Mouse (Mus musculus) testis, adult 2 months (tissue): Measurements from ENCODE around the gene Rad54l. TPM values are rescaled to one million over a fixed set of nuclear protein-coding genes. Genes with fewer than 3 reads are reported as not detected.

Source experiments
- H3K27ac ChIP-seq: fragments of 200-500 bp; 2 replicates; pipeline ENCODE4 v1.5.1; 2012; ENCODE audit warnings: low read depth, low read length; ENCODE audit not compliant: control insufficient read depth, insufficient read depth
- H3K27me3 ChIP-seq: fragments of 200-500 bp; 2 replicates; pipeline ENCODE4 v1.6.1; 2012; ENCODE audit warnings: mild to moderate bottlenecking, low read length, moderate library complexity; ENCODE audit not compliant: control insufficient read depth, insufficient read depth
- H3K36me3 ChIP-seq: fragments of 200-500 bp; 2 replicates; pipeline ENCODE4 v1.6.1; 2012; ENCODE audit warnings: mild to moderate bottlenecking, low read length; ENCODE audit not compliant: control insufficient read depth, insufficient read depth
- H3K4me1 ChIP-seq: fragments of 200-500 bp; 2 replicates; pipeline ENCODE4 v1.6.1; 2012; ENCODE audit warnings: low read length; ENCODE audit not compliant: control insufficient read depth, insufficient read depth
- H3K4me3 ChIP-seq: fragments of 200-500 bp; 2 replicates; pipeline ENCODE4 v1.5.1; 2012; ENCODE audit warnings: low read depth, mild to moderate bottlenecking, low read length, moderate library complexity, mixed read lengths; ENCODE audit not compliant: control insufficient read depth
- CTCF ChIP-seq: fragments of 200-500 bp; IDR thresholded peaks from 2 replicates; pipeline ENCODE4 v1.5.1; 2012; ENCODE audit warnings: low read depth, mild to moderate bottlenecking, inconsistent platforms, low read length, moderate library complexity; ENCODE audit not compliant: control insufficient read depth, insufficient read depth, insufficient replicate concordance
- POLR2A ChIP-seq: fragments of 200-500 bp; IDR thresholded peaks from 2 replicates; pipeline ENCODE4 v1.6.1; 2012; ENCODE audit warnings: low read depth, mild to moderate bottlenecking, inconsistent platforms, low read length, moderate library complexity; ENCODE audit not compliant: control insufficient read depth
- polyA plus RNA-seq: library from polyadenylated mRNA; depleted of rRNA; stranded (reverse); fragments of >200 nt; gene quantifications from 2 replicates; pipeline ENCODE4 v1.2.3, GENCODE M21; 2012

The Rad54l gene
- polyA plus RNA-seq, 1 experiment: 6.0 TPM

DNA sequence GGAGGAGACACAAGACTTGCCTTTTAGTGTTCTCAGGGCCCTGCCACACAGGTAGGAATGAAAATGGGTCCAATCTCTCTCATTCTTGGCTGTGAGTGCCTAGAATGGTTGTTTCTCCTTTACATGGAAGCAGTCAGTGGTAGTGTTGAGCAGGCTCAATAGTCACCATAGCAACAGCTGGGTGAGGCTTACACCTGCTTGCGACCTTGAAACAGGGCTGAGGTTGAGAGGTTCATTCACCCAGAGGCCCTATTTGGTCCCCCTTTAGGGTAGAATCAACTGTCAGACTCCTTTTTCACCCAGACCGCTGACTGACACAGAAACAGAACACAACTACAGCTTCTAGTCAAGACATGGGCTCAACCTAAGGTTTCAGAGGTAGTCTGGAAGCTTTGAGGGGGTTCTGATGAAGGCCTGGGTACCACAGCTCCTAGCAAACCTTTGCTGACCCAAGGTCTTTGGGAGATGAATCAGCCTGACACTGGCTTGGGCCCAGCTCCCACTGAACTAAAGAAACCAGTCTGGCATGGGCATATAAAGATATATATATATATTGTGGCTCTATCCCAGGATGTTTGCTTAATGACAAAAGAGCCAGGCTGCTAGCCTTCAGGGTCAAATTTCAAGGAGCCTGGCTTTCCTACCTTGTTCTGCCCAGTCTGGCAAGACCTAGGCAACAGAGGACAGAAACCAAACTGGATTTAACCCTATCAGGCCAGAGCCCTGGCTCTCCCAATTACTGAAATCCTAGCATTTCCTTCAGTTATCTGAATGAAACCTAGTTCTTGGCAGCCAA lies 41.5 kb upstream of the Rad54l start:
- Histone ChIP-seq H3K4me1 (no peaks in the 10 kb centered on the region), H3K4me3 (no peak overlapping the region), H3K36me3 (no peaks in the 10 kb centered on the region), H3K27me3 (no peaks in the 10 kb centered on the region), H3K27ac (no peak overlapping the region)
- TF ChIP-seq CTCF (no peak), POLR2A (no peak)

DNA sequence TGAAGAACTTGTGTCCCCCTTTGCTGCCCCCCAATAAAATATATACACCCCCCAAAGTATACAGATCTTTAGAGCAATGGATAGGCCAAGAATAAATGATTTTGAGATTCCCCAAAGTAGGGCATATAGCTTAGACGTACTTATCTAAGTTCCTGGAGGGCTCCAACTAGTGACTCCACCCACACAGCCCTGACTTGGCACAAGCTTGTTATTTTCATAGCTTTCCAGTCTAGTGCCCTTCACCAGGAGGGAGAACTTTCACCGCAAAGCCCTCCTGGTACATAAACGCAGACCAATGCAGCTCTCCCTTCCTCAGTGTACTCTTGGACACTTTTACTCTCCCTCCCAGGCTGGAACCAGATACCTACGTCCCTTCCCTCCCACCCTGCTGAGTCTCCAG lies 38.7 kb upstream of the Rad54l start:
- Histone ChIP-seq H3K27ac (no peak overlapping the region), H3K4me1 (no peaks in the 10 kb centered on the region), H3K27me3 (no peaks in the 10 kb centered on the region), H3K36me3 (peaks cover 1% of the 10 kb centered on the region), H3K4me3 (no peak overlapping the region)
- no peak for TF ChIP-seq POLR2A
- TF ChIP-seq CTCF: no peak

DNA sequence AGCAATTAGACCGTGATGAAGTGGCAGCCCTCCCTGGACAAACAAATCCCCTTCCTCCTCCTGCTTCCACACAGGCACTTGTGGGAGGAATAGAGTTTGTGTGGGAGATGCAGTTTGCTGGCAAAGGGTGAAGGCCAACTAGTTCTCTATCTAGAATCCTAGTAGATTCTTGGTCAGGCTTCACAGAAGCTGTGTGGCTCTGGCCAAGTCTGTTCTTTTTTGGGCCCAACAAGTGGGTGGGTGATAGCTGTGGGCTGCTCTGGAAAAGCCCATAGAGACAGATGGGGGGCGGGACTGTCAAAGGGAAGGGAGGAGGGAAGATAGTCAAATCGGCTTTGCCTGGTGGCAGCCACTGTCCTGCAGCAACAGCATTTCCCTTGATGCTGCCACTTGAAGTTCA lies 37.3 kb upstream of the Rad54l start:
- Histone ChIP-seq H3K36me3 (peaks cover 1% of the 10 kb centered on the region), H3K27ac (peak overlapping the region; percentile 67), H3K4me3 (no peak overlapping the region), H3K4me1 (no peaks in the 10 kb centered on the region), H3K27me3 (no peaks in the 10 kb centered on the region)
- TF ChIP-seq POLR2A (no peak), CTCF (no peak)

- no peaks in the 10 kb centered on the region for H3K4me1 ChIP-seq
- H3K27me3 ChIP-seq: no peaks in the 10 kb centered on the region
- H3K4me3 ChIP-seq: no peak overlapping the region
- 0 out of 2 replicates have a peak, but pooled peaks have one; percentile 1 for TF ChIP-seq CTCF
- no peak for TF ChIP-seq POLR2A
- H3K36me3 ChIP-seq: peaks cover 1% of the 10 kb centered on the region
- H3K27ac ChIP-seq: peak overlapping the region; percentile 26; the same call in 1 of the 2 replicates
Measured at GRCm38 (mm10) chr4:116159912-116160311, 36.4 kb upstream of the Rad54l start.

- peaks cover 2% of the 10 kb centered on the region; the same call in 1 of the 2 replicates for H3K4me1 ChIP-seq
- no peaks in the 10 kb centered on the region for H3K27me3 ChIP-seq
- TF ChIP-seq POLR2A: no peak
- TF ChIP-seq CTCF: no peak
- H3K4me3 ChIP-seq: no peak overlapping the region
- H3K36me3 ChIP-seq: peaks cover 1% of the 10 kb centered on the region
- no peak overlapping the region for H3K27ac ChIP-seq
Measured at GRCm38 (mm10) chr4:116157882-116158281, 34.4 kb upstream of the Rad54l start.

GRCm38 (mm10) chr4:116152702-116153101 lies 29.2 kb upstream of the Rad54l start:
- H3K27ac ChIP-seq: no peak overlapping the region
- no peak for TF ChIP-seq CTCF
- no peak for TF ChIP-seq POLR2A
- H3K36me3 ChIP-seq: no peaks in the 10 kb centered on the region; the same call in none of the 2 replicates
- no peaks in the 10 kb centered on the region for H3K27me3 ChIP-seq
- H3K4me3 ChIP-seq: peak overlapping the region; percentile 83
- H3K4me1 ChIP-seq: peaks cover 20% of the 10 kb centered on the region

DNA sequence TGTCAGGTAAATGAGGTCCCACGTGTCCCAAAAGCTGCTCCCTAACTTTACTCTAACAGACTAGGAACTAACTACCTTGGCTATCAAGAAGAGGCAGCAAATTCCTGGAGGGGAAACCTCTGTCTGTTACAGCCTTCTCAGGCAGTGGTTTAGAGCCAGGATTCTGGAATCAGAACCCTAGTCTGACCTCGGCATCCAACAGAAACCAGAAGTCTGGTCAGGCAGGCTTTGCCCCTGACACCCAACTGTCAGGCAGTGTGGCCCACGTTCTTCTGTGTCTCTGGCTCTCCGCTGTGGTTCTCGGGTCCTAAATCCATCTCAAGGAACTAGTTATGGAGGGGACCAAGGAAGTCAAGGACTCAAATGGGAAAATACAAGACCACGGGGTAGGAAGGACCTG lies 27.7 kb upstream of the Rad54l start, which contains the start of gene Lurap1:
TSS of gene Lurap1 (minus strand) at position 101 of the 400 bp plus-strand sequence.
- H3K4me1 ChIP-seq: peaks cover 20% of the 10 kb centered on the region
- peak within 1 kb of the TSS; percentile 83 for H3K4me3 ChIP-seq
- H3K27ac ChIP-seq: peak within 1 kb of the TSS; percentile 76
- no peaks in the 10 kb centered on the region for H3K27me3 ChIP-seq
- TF ChIP-seq POLR2A (peak; percentile 82), CTCF (no peak)
- H3K36me3 ChIP-seq: no peaks in the 10 kb centered on the region; the same call in none of the 2 replicates

GRCm38 (mm10) chr4:116150862-116151221 lies 27.4 kb upstream of the Rad54l start:
- no peaks in the 10 kb centered on the region; the same call in 1 of the 2 replicates for H3K36me3 ChIP-seq
- H3K27ac ChIP-seq: peak overlapping the region; percentile 76
- no peaks in the 10 kb centered on the region for H3K27me3 ChIP-seq
- H3K4me1 ChIP-seq: peaks cover 20% of the 10 kb centered on the region
- H3K4me3 ChIP-seq: peak overlapping the region; percentile 83
- TF ChIP-seq CTCF (no peak), POLR2A (no peak)
